Mouse (Mus musculus): ENCODE results near the gene Herc2. TPM values are rescaled to one million over a fixed set of nuclear protein-coding genes. Genes with fewer than 3 reads are reported as not detected.
A peak's percentile ranks its signal among the peaks of the same experiment; 100 is the strongest.
"Not testable (repeated sequence)": the region's sequence is repeated elsewhere in the genome, so short reads cannot be mapped to it uniquely, and the experiment has no call there.

Herc2 gene
- polyA plus RNA-seq (2015; fragmentation: Nextera tagmentation; extraction: Ambion mirVana), result 51.5 and 53.1 TPM in 2 replicates

- H3K27ac ChIP-seq (ENCODE audit: low read length), result peak within 1 kb of the TSS; percentile 89
- under 1% methylated on average over 47 of the region's 47 CpGs for WGBS
- ATAC-seq, result peak; percentile 100
- H3K9me3 ChIP-seq (replicated peaks; ENCODE audit: control insufficient read depth, low read length, poor library complexity, severe bottlenecking), result no peaks in the 10 kb centered on the region
- H3K36me3 ChIP-seq (ENCODE audit: control insufficient read depth, insufficient read depth, low read length), result no peaks in the 10 kb centered on the region
- peaks cover 22% of the 10 kb centered on the region for H3K4me1 ChIP-seq (ENCODE audit: control insufficient read depth, insufficient read depth, low read length)
- peak within 1 kb of the TSS; percentile 78 for H3K4me2 ChIP-seq (ENCODE audit: low read length)
- peak within 1 kb of the TSS; percentile 79 for H3K9ac ChIP-seq (ENCODE audit: low read depth, low read length)
- H3K4me3 ChIP-seq (ENCODE audit: low read depth, low read length), result peak within 1 kb of the TSS; percentile 82
- H3K27me3 ChIP-seq (ENCODE audit: control insufficient read depth, insufficient read depth, low read depth, low read length), result no peaks in the 10 kb centered on the region
Observed at GRCm38 (mm10) chr7:56049831-56050321, at the start of gene Herc2. Herc2 (plus strand) TSS chr7:56050196.

- no peak overlapping the region for H3K27ac ChIP-seq (ENCODE audit: low read length)
- no peaks in the 10 kb centered on the region for H3K27me3 ChIP-seq (ENCODE audit: control insufficient read depth, insufficient read depth, low read depth, low read length)
- 0 out of 2 replicates have a peak, but pooled peaks cover 2% of the 10 kb centered on the region for H3K36me3 ChIP-seq (ENCODE audit: control insufficient read depth, insufficient read depth, low read length)
- no peaks in the 10 kb centered on the region for H3K4me1 ChIP-seq (ENCODE audit: control insufficient read depth, insufficient read depth, low read length)
- no peak overlapping the region for H3K9ac ChIP-seq (ENCODE audit: low read depth, low read length)
- no peak for ATAC-seq
- 81% methylated on average over 4 of the region's 4 CpGs for WGBS
- no peak overlapping the region for H3K4me2 ChIP-seq (ENCODE audit: low read length)
- no peak overlapping the region for H3K4me3 ChIP-seq (ENCODE audit: low read depth, low read length)
- H3K9me3 ChIP-seq (replicated peaks; ENCODE audit: control insufficient read depth, low read length, poor library complexity, severe bottlenecking), result peaks cover 4% of the 10 kb centered on the region; the same call in 1 of the 2 replicates
Observed at GRCm38 (mm10) chr7:56010318-56011017, 39.5 kb upstream of the Herc2 start.

GRCm38 (mm10) chr7:56011018-56011333, 39.0 kb upstream of the Herc2 start:
- no peak overlapping the region for H3K4me2 ChIP-seq (ENCODE audit: low read length)
- no peaks in the 10 kb centered on the region for H3K4me1 ChIP-seq (ENCODE audit: control insufficient read depth, insufficient read depth, low read length)
- no peaks in the 10 kb centered on the region for H3K27me3 ChIP-seq (ENCODE audit: control insufficient read depth, insufficient read depth, low read depth, low read length)
- H3K9ac ChIP-seq (ENCODE audit: low read depth, low read length), result no peak overlapping the region
- no peak for ATAC-seq
- H3K27ac ChIP-seq (ENCODE audit: low read length), result no peak overlapping the region
- H3K36me3 ChIP-seq (ENCODE audit: control insufficient read depth, insufficient read depth, low read length), result 0 out of 2 replicates have a peak, but pooled peaks cover 2% of the 10 kb centered on the region
- H3K9me3 ChIP-seq (replicated peaks; ENCODE audit: control insufficient read depth, low read length, poor library complexity, severe bottlenecking), result peaks cover 4% of the 10 kb centered on the region; the same call in 1 of the 2 replicates
- H3K4me3 ChIP-seq (ENCODE audit: low read depth, low read length), result no peak overlapping the region

GRCm38 (mm10) chr7:56013261-56014001, 36.6 kb upstream of the Herc2 start:
- H3K4me3 ChIP-seq (ENCODE audit: low read depth, low read length), result no peak overlapping the region
- H3K27ac ChIP-seq (ENCODE audit: low read length), result no peak overlapping the region
- H3K9me3 ChIP-seq (replicated peaks; ENCODE audit: control insufficient read depth, low read length, poor library complexity, severe bottlenecking), result peaks cover 4% of the 10 kb centered on the region; the same call in 1 of the 2 replicates
- WGBS, result 96% methylated on average over 14 of the region's 14 CpGs
- H3K9ac ChIP-seq (ENCODE audit: low read depth, low read length), result no peak overlapping the region
- H3K4me2 ChIP-seq (ENCODE audit: low read length), result no peak overlapping the region
- ATAC-seq, result no peak
- peaks cover 7% of the 10 kb centered on the region; the same call in 1 of the 2 replicates for H3K4me1 ChIP-seq (ENCODE audit: control insufficient read depth, insufficient read depth, low read length)
- no peaks in the 10 kb centered on the region for H3K27me3 ChIP-seq (ENCODE audit: control insufficient read depth, insufficient read depth, low read depth, low read length)
- H3K36me3 ChIP-seq (ENCODE audit: control insufficient read depth, insufficient read depth, low read length), result 0 out of 2 replicates have a peak, but pooled peaks cover 2% of the 10 kb centered on the region

- not testable (repeated sequence) for ATAC-seq
- WGBS, result 91% methylated on average over 6 of the region's 18 CpGs
Observed at GRCm38 (mm10) chr7:56014002-56014702, 35.8 kb upstream of the Herc2 start.

GRCm38 (mm10) chr7:56015172-56015571, 34.8 kb upstream of the Herc2 start:
- H3K27me3 ChIP-seq (ENCODE audit: control insufficient read depth, insufficient read depth, low read depth, low read length), result no peaks in the 10 kb centered on the region
- WGBS, result 91% methylated on average over 6 of the region's 6 CpGs

More at GRCm38 (mm10) chr7:56014002-56014702, 35.8 kb upstream of the Herc2 start:
- not testable (repeated sequence) for H3K27me3 ChIP-seq (ENCODE audit: control insufficient read depth, insufficient read depth, low read depth, low read length); H3K4me1 ChIP-seq (ENCODE audit: control insufficient read depth, insufficient read depth, low read length); H3K27ac ChIP-seq (ENCODE audit: low read length); H3K4me3 ChIP-seq (ENCODE audit: low read depth, low read length); H3K9ac ChIP-seq (ENCODE audit: low read depth, low read length); H3K4me2 ChIP-seq (ENCODE audit: low read length); H3K36me3 ChIP-seq (ENCODE audit: control insufficient read depth, insufficient read depth, low read length); H3K9me3 ChIP-seq (replicated peaks; ENCODE audit: control insufficient read depth, low read length, poor library complexity, severe bottlenecking)

GRCm38 (mm10) chr7:56015837-56016236, 34.2 kb upstream of the Herc2 start:
- WGBS, result 92% methylated on average over 7 of the region's 7 CpGs

More at GRCm38 (mm10) chr7:56015172-56015571, 34.8 kb upstream of the Herc2 start:
- Histone ChIP-seq H3K27ac (ENCODE audit: low read length) (no peak overlapping the region), H3K9ac (ENCODE audit: low read depth, low read length) (no peak overlapping the region), H3K9me3 (replicated peaks; ENCODE audit: control insufficient read depth, low read length, poor library complexity, severe bottlenecking) (peaks cover 4% of the 10 kb centered on the region; the same call in 1 of the 2 replicates), H3K36me3 (ENCODE audit: control insufficient read depth, insufficient read depth, low read length) (0 out of 2 replicates have a peak, but pooled peaks cover 2% of the 10 kb centered on the region), H3K4me1 (ENCODE audit: control insufficient read depth, insufficient read depth, low read length) (peaks cover 11% of the 10 kb centered on the region), H3K4me2 (ENCODE audit: low read length) (no peak overlapping the region), H3K4me3 (ENCODE audit: low read depth, low read length) (no peak overlapping the region)
- ATAC-seq, result no peak

GRCm38 (mm10) chr7:56017761-56018160, 32.2 kb upstream of the Herc2 start:
- WGBS, result 87% methylated on average over 3 of the region's 3 CpGs
- no peaks in the 10 kb centered on the region for H3K27me3 ChIP-seq (ENCODE audit: control insufficient read depth, insufficient read depth, low read depth, low read length)
- no peak overlapping the region for H3K27ac ChIP-seq (ENCODE audit: low read length)
- H3K4me1 ChIP-seq (ENCODE audit: control insufficient read depth, insufficient read depth, low read length), result peaks cover 11% of the 10 kb centered on the region
- H3K4me3 ChIP-seq (ENCODE audit: low read depth, low read length), result no peak overlapping the region
- H3K36me3 ChIP-seq (ENCODE audit: control insufficient read depth, insufficient read depth, low read length), result 0 out of 2 replicates have a peak, but pooled peaks cover 2% of the 10 kb centered on the region
- peak overlapping the region; percentile 72 for H3K4me2 ChIP-seq (ENCODE audit: low read length)
- H3K9me3 ChIP-seq (replicated peaks; ENCODE audit: control insufficient read depth, low read length, poor library complexity, severe bottlenecking), result peaks cover 4% of the 10 kb centered on the region; the same call in 1 of the 2 replicates
- ATAC-seq, result no peak
- no peak overlapping the region for H3K9ac ChIP-seq (ENCODE audit: low read depth, low read length)

More at GRCm38 (mm10) chr7:56015837-56016236, 34.2 kb upstream of the Herc2 start:
- H3K27ac ChIP-seq (ENCODE audit: low read length), result no peak overlapping the region
- H3K4me1 ChIP-seq (ENCODE audit: control insufficient read depth, insufficient read depth, low read length), result peaks cover 11% of the 10 kb centered on the region
- no peak overlapping the region for H3K9ac ChIP-seq (ENCODE audit: low read depth, low read length)
- no peak for ATAC-seq
- H3K4me2 ChIP-seq (ENCODE audit: low read length), result no peak overlapping the region
- H3K27me3 ChIP-seq (ENCODE audit: control insufficient read depth, insufficient read depth, low read depth, low read length), result no peaks in the 10 kb centered on the region
- no peak overlapping the region for H3K4me3 ChIP-seq (ENCODE audit: low read depth, low read length)
- H3K36me3 ChIP-seq (ENCODE audit: control insufficient read depth, insufficient read depth, low read length), result 0 out of 2 replicates have a peak, but pooled peaks cover 2% of the 10 kb centered on the region
- peaks cover 4% of the 10 kb centered on the region; the same call in 1 of the 2 replicates for H3K9me3 ChIP-seq (replicated peaks; ENCODE audit: control insufficient read depth, low read length, poor library complexity, severe bottlenecking)
